Mouse (Mus musculus) liver (tissue): ENCODE measurements around the gene Vgll3.

Experiments
- DNase-seq: peaks from one replicate; pipeline ENCODE4 v3.0.0-alpha.2; 2020; ENCODE audit warnings: mixed read lengths

Gene Vgll3

GRCm38 (mm10) chr16:65814918-65815881 is at the start of gene Vgll3:
TSS of gene Vgll3 (plus strand) at chr16:65815257.
- peak; percentile 57 for DNase-seq

- no peak for DNase-seq
These were observed 49.1 kb upstream of the Vgll3 start for GRCm38 (mm10) chr16:65765976-65766375.

GRCm38 (mm10) chr16:65785959-65786358 is 29.1 kb upstream of the Vgll3 start:
- no peak for DNase-seq

- no peak for DNase-seq
These were observed 1.0 kb downstream of the Vgll3 start for GRCm38 (mm10) chr16:65816059-65816458.

GRCm38 (mm10) chr16:65818779-65819178 is 3.7 kb downstream of the Vgll3 start:
- no peak for DNase-seq

GRCm38 (mm10) chr16:65820803-65821202 is 5.7 kb downstream of the Vgll3 start:
- no peak for DNase-seq

GRCm38 (mm10) chr16:65823721-65824120 is 8.7 kb downstream of the Vgll3 start:
- no peak for DNase-seq

GRCm38 (mm10) chr16:65828141-65828565 is 13.1 kb downstream of the Vgll3 start:
- DNase-seq = no peak

GRCm38 (mm10) chr16:65829096-65829495 is 14.0 kb downstream of the Vgll3 start:
- DNase-seq = no peak

GRCm38 (mm10) chr16:65834721-65835120 is 19.7 kb downstream of the Vgll3 start:
- DNase-seq = no peak

- DNase-seq = no peak
These were observed 35.1 kb downstream of the Vgll3 start for GRCm38 (mm10) chr16:65850126-65850525.

GRCm38 (mm10) chr16:65864471-65864870 is 49.4 kb downstream of the Vgll3 start:
- no peak for DNase-seq

GRCm38 (mm10) chr16:65867927-65868326 is 52.9 kb downstream of the Vgll3 start:
- DNase-seq = no peak

GRCm38 (mm10) chr16:65868933-65869332 is 53.9 kb downstream of the Vgll3 start:
- DNase-seq = no peak

- no peak for DNase-seq
These were observed 73.9 kb downstream of the Vgll3 start for GRCm38 (mm10) chr16:65888940-65889339.
